Mouse (Mus musculus) cerebellum, postnatal 25 days (tissue): ENCODE data around the gene Dppa4.

Experiments
- DNase-seq, 2 experiments: peaks; one replicate each; pipeline ENCODE4 v3.0.0; 2021; ENCODE audit warnings: mixed read lengths in 2 of 2

Gene Dppa4

GRCm38 (mm10) chr16:48326903-48327302 is 43.4 kb downstream of the Dppa4 start:
- DNase-seq = peak; percentile 44 to 52

- DNase-seq = no peak
Measured at GRCm38 (mm10) chr16:48328420-48328819, 44.9 kb downstream of the Dppa4 start.

DNA sequence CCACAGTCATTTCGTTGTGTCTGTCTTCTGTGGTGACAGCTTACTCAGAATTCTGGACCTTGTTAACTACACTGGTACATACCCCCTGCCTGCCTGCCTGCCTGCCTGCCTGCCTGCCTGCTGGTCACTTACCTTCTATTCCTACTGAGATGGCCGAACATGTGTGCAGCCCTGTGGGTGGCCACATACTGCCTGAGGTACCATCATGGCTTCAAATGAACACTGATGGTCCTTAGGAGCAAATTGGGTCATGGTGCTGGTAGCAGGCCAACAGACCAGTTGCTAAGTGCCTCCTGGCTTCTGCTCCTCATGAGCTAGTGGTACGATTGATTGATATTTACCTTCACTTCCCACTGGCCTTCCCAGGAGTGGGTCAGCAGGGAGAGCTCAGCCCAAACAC is 48.3 kb downstream of the Dppa4 start:
- DNase-seq = peak; percentile 89 to 91

DNA sequence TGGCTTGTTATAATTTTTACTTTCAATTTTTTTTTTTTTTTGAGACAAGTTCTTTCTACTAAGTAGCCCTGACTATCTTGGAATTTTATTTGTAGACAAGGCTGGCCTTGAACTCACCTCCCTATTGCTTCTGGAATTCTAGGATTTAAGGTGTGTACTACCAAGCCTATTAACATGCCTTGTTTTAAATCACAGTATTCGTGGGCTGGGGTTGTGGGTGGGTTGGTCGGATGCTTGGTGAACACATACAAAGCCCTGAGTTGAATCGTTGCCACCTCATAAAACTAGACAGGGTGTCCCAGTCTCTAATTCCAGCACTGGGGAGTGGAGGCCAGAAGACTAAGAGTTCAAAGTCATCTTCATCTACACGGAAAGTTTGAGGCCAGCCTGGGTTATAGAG is 51.8 kb downstream of the Dppa4 start:
- DNase-seq = no peak
